Mouse (Mus musculus): ENCODE results near the gene Actb. TPM values are rescaled to one million over a fixed set of nuclear protein-coding genes. Genes with fewer than 3 reads are reported as not detected.
A peak's percentile ranks its signal among the peaks of the same experiment; 100 is the strongest.

Actb gene
- polyA plus RNA-seq, 1 experiment from 2014 or later, result 12,646 TPM

DNA sequence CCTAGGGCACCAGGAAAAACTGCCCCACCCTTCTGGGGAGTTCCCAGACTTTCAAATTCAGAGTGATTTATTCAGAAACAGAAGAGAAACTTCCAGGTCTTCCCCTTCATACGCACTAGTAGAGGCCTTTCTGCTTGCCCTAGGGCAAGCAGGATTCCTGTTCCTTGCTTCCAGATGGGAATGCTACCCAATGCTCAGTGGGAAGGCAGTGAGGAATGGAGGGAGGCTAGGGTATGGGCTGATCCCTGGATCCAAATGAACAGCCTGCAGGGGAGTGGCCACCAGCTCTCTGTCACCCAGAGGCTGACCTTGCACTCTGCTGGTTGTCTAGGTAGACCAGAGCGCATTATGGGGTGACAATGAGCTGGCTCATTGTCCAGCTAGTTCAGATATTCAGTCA is 5.1 kb upstream of the Actb start:
- WGBS, result 82% methylated on average over 2 of the region's 2 CpGs
- H3K27me3 ChIP-seq (ENCODE audit: insufficient read depth, low read length), result no peaks in the 10 kb centered on the region
- H3K9me3 ChIP-seq (ENCODE audit: low read length), result no peaks in the 10 kb centered on the region
- no peaks in the 10 kb centered on the region for H3K36me3 ChIP-seq (ENCODE audit: insufficient read depth, low read length)
- H3K4me1 ChIP-seq (ENCODE audit: insufficient read depth, low read length), result peaks cover 36% of the 10 kb centered on the region
- no peak overlapping the region for H3K27ac ChIP-seq (ENCODE audit: low read length)
- H3K4me2 ChIP-seq (replicated peaks; ENCODE audit: low read depth, low read length), result no peak overlapping the region
- no peak overlapping the region for H3K4me3 ChIP-seq (ENCODE audit: low read length)
- H3K9ac ChIP-seq (replicated peaks; ENCODE audit: low read length), result no peak overlapping the region
- ATAC-seq (ENCODE audit: low FRiP score, low TSS enrichment), result no peak

DNA sequence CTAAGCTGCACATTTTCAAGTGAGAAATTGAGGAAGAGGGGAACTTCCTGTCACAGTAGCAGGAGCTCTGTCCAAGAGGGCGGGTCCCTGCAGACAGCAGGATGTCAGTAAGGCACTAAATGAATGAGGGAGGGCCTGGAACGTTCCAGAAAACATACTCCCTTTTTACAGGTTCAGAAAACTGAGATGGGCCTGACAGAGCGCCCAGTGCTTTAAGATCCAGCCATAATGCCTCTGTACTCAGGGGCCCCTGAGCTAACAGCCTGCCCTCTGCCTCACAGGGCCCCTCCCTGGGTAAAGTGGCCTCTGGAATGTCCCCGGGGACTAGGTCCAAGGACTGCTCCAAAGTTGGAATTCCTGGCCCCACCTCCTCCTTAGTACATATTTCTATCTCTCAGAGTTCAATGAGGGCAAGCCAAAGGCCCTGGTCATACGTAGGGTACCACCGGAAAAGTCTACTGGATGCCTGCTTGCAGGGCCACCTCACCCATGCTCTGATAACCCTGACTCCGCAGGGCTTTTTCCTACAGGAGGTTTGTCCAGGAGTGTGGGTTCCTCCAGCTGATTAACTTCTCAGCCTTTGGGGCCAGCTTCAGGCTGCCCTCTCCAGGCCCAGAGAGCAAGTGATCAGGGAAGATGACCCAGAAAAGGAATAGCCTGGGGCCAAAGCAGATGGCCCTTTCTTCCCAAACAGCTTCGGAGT is 3.2 kb upstream of the Actb start:
- H3K4me3 ChIP-seq (ENCODE audit: low read length), result no peak overlapping the region
- peaks cover 39% of the 10 kb centered on the region for H3K4me1 ChIP-seq (ENCODE audit: insufficient read depth, low read length)
- 23% methylated on average over 8 of the region's 8 CpGs for WGBS
- peaks cover 8% of the 10 kb centered on the region for H3K36me3 ChIP-seq (ENCODE audit: insufficient read depth, low read length)
- H3K9me3 ChIP-seq (ENCODE audit: low read length), result no peaks in the 10 kb centered on the region
- H3K27me3 ChIP-seq (ENCODE audit: insufficient read depth, low read length), result no peaks in the 10 kb centered on the region
- H3K27ac ChIP-seq (ENCODE audit: low read length), result peak overlapping the region; percentile 100
- peak overlapping the region; percentile 28 for H3K4me2 ChIP-seq (replicated peaks; ENCODE audit: low read depth, low read length)
- H3K9ac ChIP-seq (replicated peaks; ENCODE audit: low read length), result peak overlapping the region; percentile 23
- 0 out of 2 replicates have a peak, but pooled peaks have one; percentile 2 for ATAC-seq (ENCODE audit: low FRiP score, low TSS enrichment)

DNA sequence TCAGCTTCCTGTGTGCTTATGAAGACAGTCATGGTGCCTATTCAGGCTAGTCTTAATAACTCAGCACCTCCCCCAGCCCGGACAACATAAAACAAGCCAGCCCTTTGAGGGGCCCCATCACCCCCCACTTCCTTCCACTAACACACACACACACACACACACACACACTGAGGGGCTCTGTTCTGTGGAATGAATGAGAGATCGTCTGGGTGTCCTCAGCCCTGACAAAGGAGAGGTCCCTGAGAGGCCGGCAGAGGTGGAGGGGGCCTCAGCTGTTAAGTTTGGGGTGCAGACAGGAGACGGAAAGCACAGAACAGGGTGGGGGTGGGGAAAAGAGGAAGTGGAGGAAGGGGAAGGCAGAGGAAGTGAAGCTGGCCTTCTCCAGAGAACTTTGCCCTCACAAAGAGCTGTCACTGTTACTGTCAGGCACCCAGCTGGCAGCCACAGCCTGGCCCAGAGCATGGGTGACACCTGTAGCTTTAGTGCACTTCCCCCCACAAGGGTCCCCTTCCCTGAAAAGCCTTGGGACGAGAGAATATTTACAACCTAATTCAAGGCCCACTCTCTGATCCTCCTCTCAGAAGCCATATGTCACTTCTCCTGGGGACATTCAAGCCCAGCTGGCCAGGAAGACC is 2.5 kb upstream of the Actb start:
- peaks cover 46% of the 10 kb centered on the region for H3K4me1 ChIP-seq (ENCODE audit: insufficient read depth, low read length)
- H3K4me2 ChIP-seq (replicated peaks; ENCODE audit: low read depth, low read length), result peak overlapping the region; percentile 28; the same call in 1 of the 2 replicates
- no peaks in the 10 kb centered on the region for H3K9me3 ChIP-seq (ENCODE audit: low read length)
- H3K36me3 ChIP-seq (ENCODE audit: insufficient read depth, low read length), result peaks cover 15% of the 10 kb centered on the region
- H3K9ac ChIP-seq (replicated peaks; ENCODE audit: low read length), result peak overlapping the region; percentile 23
- H3K27me3 ChIP-seq (ENCODE audit: insufficient read depth, low read length), result no peaks in the 10 kb centered on the region
- WGBS, result 16% methylated on average over 5 of the region's 5 CpGs
- no peak overlapping the region for H3K4me3 ChIP-seq (ENCODE audit: low read length)
- H3K27ac ChIP-seq (ENCODE audit: low read length), result peak overlapping the region; percentile 100
- ATAC-seq (ENCODE audit: low FRiP score, low TSS enrichment), result no peak

DNA sequence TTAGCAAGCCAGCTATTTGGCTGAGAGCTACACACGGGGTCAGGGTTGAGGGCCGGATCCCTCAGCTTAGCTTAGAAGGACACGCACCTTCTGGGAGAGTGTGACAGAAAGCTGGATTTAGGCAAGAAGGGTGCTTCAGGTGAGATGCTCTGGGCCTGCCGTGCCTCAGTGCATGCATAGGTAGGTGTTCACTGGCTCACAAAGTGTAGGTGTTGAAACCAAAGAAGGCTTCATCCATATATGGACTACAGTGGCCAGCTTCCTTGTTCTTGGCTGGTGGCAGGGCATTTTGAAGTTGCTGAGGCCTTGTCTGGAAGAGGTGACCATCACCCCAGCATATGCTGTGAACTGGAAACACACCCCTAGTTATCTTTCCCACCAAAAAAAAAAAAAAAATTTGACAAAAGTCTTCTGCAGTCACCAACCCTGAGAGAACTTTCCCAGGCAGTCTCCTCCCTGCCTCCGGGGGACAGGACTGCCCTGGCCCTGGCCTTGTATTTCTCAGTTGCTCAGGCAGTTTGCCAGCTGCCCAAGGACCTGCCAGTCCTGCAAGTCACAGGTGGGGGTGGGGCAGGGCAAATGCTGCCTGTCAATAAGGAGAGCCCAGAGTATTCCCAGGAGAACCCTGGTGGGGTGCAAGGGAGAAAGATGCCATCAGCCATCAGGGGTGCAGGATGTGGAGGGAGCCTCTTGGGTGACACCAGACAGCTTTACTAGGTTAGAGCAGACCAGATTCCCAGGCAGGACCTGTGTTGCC is 1.4 kb upstream of the Actb start:
- no peaks in the 10 kb centered on the region for H3K9me3 ChIP-seq (ENCODE audit: low read length)
- WGBS, result 55% methylated on average over 5 of the region's 5 CpGs
- ATAC-seq (ENCODE audit: low FRiP score, low TSS enrichment), result no peak
- H3K9ac ChIP-seq (replicated peaks; ENCODE audit: low read length), result peak overlapping the region; percentile 100
- peak overlapping the region; percentile 90 for H3K4me2 ChIP-seq (replicated peaks; ENCODE audit: low read depth, low read length)
- peak overlapping the region; percentile 100 for H3K27ac ChIP-seq (ENCODE audit: low read length)
- H3K36me3 ChIP-seq (ENCODE audit: insufficient read depth, low read length), result peaks cover 24% of the 10 kb centered on the region
- no peaks in the 10 kb centered on the region for H3K27me3 ChIP-seq (ENCODE audit: insufficient read depth, low read length)
- H3K4me1 ChIP-seq (ENCODE audit: insufficient read depth, low read length), result peaks cover 54% of the 10 kb centered on the region
- H3K4me3 ChIP-seq (ENCODE audit: low read length), result peak overlapping the region; percentile 100; the same call in 1 of the 2 replicates

DNA sequence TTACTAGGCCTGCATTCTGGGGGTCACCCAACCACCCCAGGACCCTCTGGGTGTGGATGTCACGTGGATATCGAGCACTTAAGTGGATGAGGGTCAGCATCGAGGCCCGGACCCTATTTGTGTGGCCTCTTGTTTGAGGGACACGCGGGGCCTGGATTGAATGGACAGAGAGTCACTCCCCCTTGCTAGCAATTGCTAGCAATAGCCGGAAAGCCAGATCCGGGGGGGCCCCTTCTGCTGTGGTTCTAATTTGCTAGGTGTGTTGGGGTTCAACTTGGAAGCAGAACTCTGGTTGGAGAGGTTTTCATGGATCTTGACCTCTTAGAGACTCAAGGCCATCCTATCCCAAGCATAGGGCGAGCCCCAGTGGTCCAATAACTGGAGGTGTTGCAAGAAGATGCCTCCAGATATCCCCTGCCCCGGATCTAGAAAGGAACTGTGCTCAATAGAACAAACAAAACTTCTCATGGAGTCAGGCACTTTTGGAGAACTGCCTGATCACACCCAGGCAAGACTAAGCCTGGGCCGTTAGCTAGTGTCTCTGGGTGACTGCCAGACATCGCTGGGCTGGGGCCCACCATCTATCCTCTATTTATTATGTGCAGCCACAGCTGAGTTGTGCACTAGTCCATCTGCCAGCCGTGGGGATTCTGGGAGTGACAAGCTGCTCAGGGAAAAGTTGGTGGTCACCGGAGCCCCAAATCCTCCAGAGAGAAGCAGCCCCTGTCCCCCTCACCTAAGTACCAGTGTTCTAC is 671 bp upstream of the Actb start:
- H3K4me2 ChIP-seq (replicated peaks; ENCODE audit: low read depth, low read length), result peak overlapping the region; percentile 90
- H3K27ac ChIP-seq (ENCODE audit: low read length), result peak overlapping the region; percentile 100
- H3K9ac ChIP-seq (replicated peaks; ENCODE audit: low read length), result peak overlapping the region; percentile 100
- ATAC-seq (ENCODE audit: low FRiP score, low TSS enrichment), result no peak
- H3K4me3 ChIP-seq (ENCODE audit: low read length), result peak overlapping the region; percentile 100
- H3K27me3 ChIP-seq (ENCODE audit: insufficient read depth, low read length), result no peaks in the 10 kb centered on the region
- 23% methylated on average over 14 of the region's 14 CpGs for WGBS
- no peaks in the 10 kb centered on the region for H3K9me3 ChIP-seq (ENCODE audit: low read length)
- H3K4me1 ChIP-seq (ENCODE audit: insufficient read depth, low read length), result peaks cover 55% of the 10 kb centered on the region
- peaks cover 32% of the 10 kb centered on the region for H3K36me3 ChIP-seq (ENCODE audit: insufficient read depth, low read length)

DNA sequence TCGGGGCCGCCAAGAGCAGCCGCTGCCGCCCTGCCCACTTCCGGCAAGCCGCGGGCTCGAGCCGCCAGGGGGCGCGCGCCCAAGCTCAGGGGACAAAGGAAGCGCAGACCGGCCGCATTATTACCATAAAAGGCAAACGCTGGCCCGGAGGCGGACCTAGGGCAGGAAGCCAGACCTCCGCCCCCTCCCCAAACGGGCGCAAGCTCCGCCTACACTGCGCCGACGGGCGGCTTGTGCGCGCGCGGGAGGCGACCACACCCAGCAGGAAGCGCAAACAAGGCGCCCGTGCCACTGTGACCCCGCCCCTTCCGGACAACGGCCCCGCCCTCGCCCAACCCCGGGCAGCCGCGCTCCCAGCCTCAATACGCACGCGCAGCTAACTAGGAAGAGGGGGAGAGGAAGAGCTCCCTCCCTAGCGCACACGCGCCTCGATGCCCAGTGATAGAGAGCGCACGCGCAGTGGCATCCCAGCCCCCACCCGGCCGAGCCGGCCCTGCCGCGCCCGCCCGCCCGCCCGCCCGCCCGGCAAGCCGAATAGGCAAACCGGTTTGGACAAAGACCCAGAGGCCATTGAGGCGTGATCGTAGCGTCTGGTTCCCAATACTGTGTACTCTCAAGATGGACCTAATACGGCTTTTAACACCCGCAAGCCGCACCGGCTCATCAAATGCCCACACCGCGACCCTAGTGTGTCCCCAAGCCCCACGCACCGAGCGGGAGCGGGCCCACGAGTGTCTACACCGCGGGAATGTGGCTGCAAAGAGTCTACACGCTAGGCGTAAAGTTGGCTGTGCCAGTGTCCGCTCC is 626 bp downstream of the Actb start:
- Histone ChIP-seq H3K4me2 (replicated peaks; ENCODE audit: low read depth, low read length) (peak overlapping the region; percentile 90), H3K9me3 (ENCODE audit: low read length) (no peaks in the 10 kb centered on the region), H3K27ac (ENCODE audit: low read length) (peak overlapping the region; percentile 100), H3K36me3 (ENCODE audit: insufficient read depth, low read length) (peaks cover 40% of the 10 kb centered on the region), H3K4me3 (ENCODE audit: low read length) (peak overlapping the region; percentile 100), H3K9ac (replicated peaks; ENCODE audit: low read length) (peak overlapping the region; percentile 100), H3K4me1 (ENCODE audit: insufficient read depth, low read length) (peaks cover 55% of the 10 kb centered on the region), H3K27me3 (ENCODE audit: insufficient read depth, low read length) (no peaks in the 10 kb centered on the region)
- peak; percentile 87 for ATAC-seq (ENCODE audit: low FRiP score, low TSS enrichment)
- under 1% methylated on average over 82 of the region's 84 CpGs for WGBS

DNA sequence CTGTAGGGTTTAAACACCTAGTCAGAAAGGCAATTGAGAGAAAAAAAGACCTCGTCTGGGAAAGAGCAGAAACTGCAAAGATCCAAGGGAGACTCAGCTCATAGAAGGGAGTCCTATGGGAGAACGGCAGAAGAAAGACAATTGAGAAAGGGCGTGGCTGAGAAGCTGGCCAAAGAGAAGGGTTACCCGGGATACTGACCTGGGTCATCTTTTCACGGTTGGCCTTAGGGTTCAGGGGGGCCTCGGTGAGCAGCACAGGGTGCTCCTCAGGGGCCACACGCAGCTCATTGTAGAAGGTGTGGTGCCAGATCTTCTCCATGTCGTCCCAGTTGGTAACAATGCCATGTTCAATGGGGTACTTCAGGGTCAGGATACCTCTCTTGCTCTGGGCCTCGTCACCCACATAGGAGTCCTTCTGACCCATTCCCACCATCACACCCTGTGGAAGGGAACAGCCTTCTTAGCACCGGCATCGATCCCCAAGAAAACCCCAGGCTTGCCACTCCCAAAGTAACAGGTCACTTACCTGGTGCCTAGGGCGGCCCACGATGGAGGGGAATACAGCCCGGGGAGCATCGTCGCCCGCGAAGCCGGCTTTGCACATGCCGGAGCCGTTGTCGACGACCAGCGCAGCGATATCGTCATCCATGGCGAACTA is 1.4 kb downstream of the Actb start:
- Histone ChIP-seq H3K27me3 (ENCODE audit: insufficient read depth, low read length) (no peaks in the 10 kb centered on the region), H3K4me1 (ENCODE audit: insufficient read depth, low read length) (peaks cover 53% of the 10 kb centered on the region), H3K9ac (replicated peaks; ENCODE audit: low read length) (peak overlapping the region; percentile 100), H3K27ac (ENCODE audit: low read length) (peak overlapping the region; percentile 100), H3K4me3 (ENCODE audit: low read length) (peak overlapping the region; percentile 100), H3K9me3 (ENCODE audit: low read length) (no peaks in the 10 kb centered on the region), H3K36me3 (ENCODE audit: insufficient read depth, low read length) (peaks cover 40% of the 10 kb centered on the region), H3K4me2 (replicated peaks; ENCODE audit: low read depth, low read length) (peak overlapping the region; percentile 66)
- no peak for ATAC-seq (ENCODE audit: low FRiP score, low TSS enrichment)
- 2% methylated on average over 27 of the region's 27 CpGs for WGBS

DNA sequence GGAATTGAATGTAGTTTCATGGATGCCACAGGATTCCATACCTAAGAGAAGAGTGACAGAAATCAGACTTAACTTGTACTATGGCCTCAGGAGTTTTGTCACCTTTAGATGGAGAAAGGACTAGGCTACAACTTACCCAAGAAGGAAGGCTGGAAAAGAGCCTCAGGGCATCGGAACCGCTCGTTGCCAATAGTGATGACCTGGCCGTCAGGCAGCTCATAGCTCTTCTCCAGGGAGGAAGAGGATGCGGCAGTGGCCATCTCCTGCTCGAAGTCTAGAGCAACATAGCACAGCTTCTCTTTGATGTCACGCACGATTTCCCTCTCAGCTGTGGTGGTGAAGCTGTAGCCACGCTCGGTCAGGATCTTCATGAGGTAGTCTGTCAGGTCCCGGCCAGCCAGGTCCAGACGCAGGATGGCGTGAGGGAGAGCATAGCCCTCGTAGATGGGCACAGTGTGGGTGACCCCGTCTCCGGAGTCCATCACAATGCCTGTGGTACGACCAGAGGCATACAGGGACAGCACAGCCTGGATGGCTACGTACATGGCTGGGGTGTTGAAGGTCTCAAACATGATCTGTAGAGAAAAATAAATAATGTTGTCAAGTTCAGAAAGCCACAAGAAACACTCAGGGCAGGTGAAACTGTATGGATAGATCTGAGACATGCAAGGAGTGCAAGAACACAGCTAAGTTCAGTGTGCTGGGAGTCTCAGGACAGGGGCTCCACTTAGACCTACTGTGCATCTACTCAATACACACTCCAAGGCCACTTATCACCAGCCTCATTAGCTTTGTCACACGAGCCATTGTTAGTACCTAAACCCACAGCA is 2.1 kb downstream of the Actb start:
- Histone ChIP-seq H3K4me2 (replicated peaks; ENCODE audit: low read depth, low read length) (peak overlapping the region; percentile 66), H3K36me3 (ENCODE audit: insufficient read depth, low read length) (peaks cover 47% of the 10 kb centered on the region), H3K9me3 (ENCODE audit: low read length) (no peaks in the 10 kb centered on the region), H3K9ac (replicated peaks; ENCODE audit: low read length) (peak overlapping the region; percentile 100), H3K27ac (ENCODE audit: low read length) (peak overlapping the region; percentile 100), H3K27me3 (ENCODE audit: insufficient read depth, low read length) (no peaks in the 10 kb centered on the region), H3K4me1 (ENCODE audit: insufficient read depth, low read length) (peaks cover 46% of the 10 kb centered on the region), H3K4me3 (ENCODE audit: low read length) (peak overlapping the region; percentile 100)
- ATAC-seq (ENCODE audit: low FRiP score, low TSS enrichment), result no peak
- 55% methylated on average over 19 of the region's 19 CpGs for WGBS

Data from kidney, embryonic 16.5 days (tissue).